Mouse (Mus musculus) neural tube, embryonic 12.5 days (tissue): ENCODE measurements around the gene Npy. TPM values are rescaled to one million over a fixed set of nuclear protein-coding genes. Genes with fewer than 3 reads are reported as not detected.
A peak's percentile ranks its signal among the peaks of the same experiment; 100 is the strongest.

Source experiments
- ATAC-seq: fragments of 200-750 bp; cut with Nextera tagmentation; 2 replicates; pipeline ENCODE4 v1.8.0; 2017; ENCODE audit warnings: low read depth, mild to moderate bottlenecking, moderate TSS enrichment, moderate library complexity; ENCODE audit not compliant: low FRiP score
- H3K27ac ChIP-seq: fragments of 300-500 bp; sonication (generic); 2 replicates; pipeline ENCODE4 v1.5.1; 2016
- H3K27me3 ChIP-seq: fragments of 300-500 bp; sonication (generic); replicated peaks from 2 replicates; pipeline ENCODE4 v1.6.1; 2016; ENCODE audit warnings: mild to moderate bottlenecking
- H3K36me3 ChIP-seq: fragments of 300-500 bp; sonication (generic); 2 replicates; pipeline ENCODE4 v1.6.1; 2016; ENCODE audit warnings: mild to moderate bottlenecking
- H3K4me1 ChIP-seq: fragments of 300-500 bp; sonication (generic); 2 replicates; pipeline ENCODE4 v1.6.1; 2016
- H3K4me2 ChIP-seq: fragments of 300-500 bp; sonication (generic); replicated peaks from 2 replicates; pipeline ENCODE4 v1.6.1; 2016; ENCODE audit warnings: mild to moderate bottlenecking
- H3K4me3 ChIP-seq: fragments of 300-500 bp; sonication (generic); 2 replicates; pipeline ENCODE4 v1.5.1; 2016
- H3K9ac ChIP-seq: fragments of 300-500 bp; sonication (generic); 2 replicates; pipeline ENCODE4 v1.6.1; 2016; ENCODE audit warnings: mild to moderate bottlenecking
- H3K9me3 ChIP-seq: fragments of 300-500 bp; sonication (generic); 2 replicates; pipeline ENCODE4 v1.6.1; 2016; ENCODE audit warnings: mild to moderate bottlenecking
- WGBS: fragments of 180-500 bp; shearing (Covaris S2); methylation state at CpG from one replicate; pipeline ENCODE4 v1.1.7; 2016; 5-methylcytosine and 5-hydroxymethylcytosine counted together
- polyA plus RNA-seq: library from polyadenylated mRNA; unstranded; fragments of >200 nt; fragmentation: Nextera tagmentation; extraction: Ambion mirVana; gene quantifications from 2 replicates; pipeline ENCODE4 v1.2.1, GENCODE M21; 2016

Npy gene
- polyA plus RNA-seq: 211 and 229 TPM in 2 replicates

DNA sequence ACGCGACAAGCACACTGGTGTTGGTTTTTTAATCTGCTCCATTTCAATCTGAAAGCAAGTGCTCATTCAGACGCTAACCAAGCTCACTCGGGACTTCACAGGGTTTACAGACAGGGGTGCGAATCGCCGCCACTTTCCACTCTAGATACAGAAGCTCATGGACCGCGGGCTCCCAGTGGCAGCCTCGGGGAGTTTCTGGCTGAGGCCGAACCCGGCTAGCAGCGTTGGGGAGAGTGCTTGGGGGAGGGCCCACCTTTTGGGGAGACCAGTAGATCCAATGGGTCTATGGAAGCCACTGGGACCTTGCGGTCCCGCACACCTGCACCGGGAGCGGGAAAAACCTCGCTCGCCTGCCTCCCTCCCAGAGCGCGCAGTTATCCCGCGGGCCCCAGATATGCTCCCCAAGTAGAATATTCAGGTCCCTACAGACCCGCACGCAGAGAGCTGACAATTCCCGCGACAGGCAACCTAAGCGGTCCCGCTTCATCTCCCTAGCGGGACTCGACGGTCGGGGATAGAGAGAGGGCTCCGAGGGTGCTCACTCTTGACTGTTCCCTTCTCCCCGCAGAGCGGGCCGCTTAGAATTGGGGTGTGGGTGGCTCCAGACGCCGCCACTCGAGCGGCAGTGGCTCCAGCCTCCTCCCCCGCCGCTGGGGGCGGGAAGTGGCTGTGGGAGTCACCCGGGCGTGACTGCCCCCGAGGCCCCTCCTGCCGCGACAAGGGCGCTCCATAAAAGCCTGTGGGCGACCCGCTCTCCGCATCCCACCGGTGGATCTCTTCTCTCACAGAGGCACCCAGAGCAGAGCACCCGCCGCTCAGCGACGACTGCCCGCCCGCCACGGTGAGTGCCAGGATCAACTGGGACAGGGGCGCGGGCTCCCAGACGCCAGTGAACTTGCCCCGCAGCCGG is at the start of gene Npy:
Npy (plus strand) TSS at position 750 of the 910 bp plus-strand sequence.
- Histone ChIP-seq H3K4me2 (peak within 1 kb of the TSS; percentile 91), H3K9ac (peak within 1 kb of the TSS; percentile 58), H3K4me1 (peaks cover 12% of the 10 kb centered on the region), H3K36me3 (no peaks in the 10 kb centered on the region), H3K27me3 (peaks cover 39% of the 10 kb centered on the region), H3K9me3 (no peaks in the 10 kb centered on the region), H3K27ac (no peak within 1 kb of the TSS), H3K4me3 (peak within 1 kb of the TSS; percentile 44)
- ATAC-seq: peak; percentile 63
- under 1% methylated on average over 66 of the region's 66 CpGs for WGBS

- ATAC-seq: no peak
- Histone ChIP-seq H3K27ac (no peak overlapping the region), H3K9ac (no peak overlapping the region), H3K9me3 (no peaks in the 10 kb centered on the region), H3K27me3 (no peaks in the 10 kb centered on the region), H3K4me3 (no peak overlapping the region), H3K4me1 (peaks cover 19% of the 10 kb centered on the region), H3K36me3 (no peaks in the 10 kb centered on the region), H3K4me2 (no peak overlapping the region)
- WGBS: 57% methylated on average over 8 of the region's 8 CpGs
Observed at GRCm38 (mm10) chr6:49775006-49775405, 47.5 kb upstream of the Npy start.

GRCm38 (mm10) chr6:49778109-49778508 is 44.4 kb upstream of the Npy start:
- no peak overlapping the region for H3K27ac ChIP-seq
- no peaks in the 10 kb centered on the region for H3K36me3 ChIP-seq
- peaks cover 14% of the 10 kb centered on the region for H3K4me1 ChIP-seq
- H3K9ac ChIP-seq: no peak overlapping the region
- no peaks in the 10 kb centered on the region for H3K9me3 ChIP-seq
- H3K4me3 ChIP-seq: no peak overlapping the region
- no peak for ATAC-seq
- WGBS: 70% methylated on average over 13 of the region's 13 CpGs
- H3K4me2 ChIP-seq: no peak overlapping the region
- H3K27me3 ChIP-seq: no peaks in the 10 kb centered on the region

DNA sequence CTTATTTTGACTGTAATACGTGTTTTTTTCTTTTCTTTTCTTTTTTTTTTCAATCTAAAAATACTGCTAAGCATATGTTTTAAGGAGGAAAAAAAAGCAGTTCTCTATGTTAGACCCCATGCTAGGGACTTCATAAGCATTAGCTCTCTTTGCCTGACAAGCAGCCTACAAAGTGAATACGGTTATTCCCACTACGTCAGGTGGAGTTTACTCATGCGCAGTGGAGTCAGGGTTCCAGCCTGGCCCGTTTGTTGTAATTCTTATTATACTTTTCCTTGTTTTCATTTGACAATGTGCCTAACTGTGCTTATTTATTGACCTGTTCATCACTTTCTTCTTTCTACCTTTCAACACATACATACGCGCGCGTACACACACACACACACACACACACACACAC is 43.8 kb upstream of the Npy start:
- WGBS: 84% methylated on average over 9 of the region's 9 CpGs
- no peak for ATAC-seq
- H3K27ac ChIP-seq: no peak overlapping the region

GRCm38 (mm10) chr6:49779606-49780005 is 42.9 kb upstream of the Npy start:
- WGBS: 19% methylated on average over 7 of the region's 7 CpGs
- H3K9me3 ChIP-seq: no peaks in the 10 kb centered on the region
- no peaks in the 10 kb centered on the region for H3K27me3 ChIP-seq
- peak; percentile 58; the same call in 1 of the 2 replicates for ATAC-seq
- no peak overlapping the region for H3K4me3 ChIP-seq
- H3K36me3 ChIP-seq: no peaks in the 10 kb centered on the region
- H3K27ac ChIP-seq: peak overlapping the region; percentile 64; the same call in 1 of the 2 replicates
- peaks cover 8% of the 10 kb centered on the region for H3K4me1 ChIP-seq
- peak overlapping the region; percentile 33 for H3K4me2 ChIP-seq
- no peak overlapping the region for H3K9ac ChIP-seq

More for the DNA sequence above, 43.8 kb upstream of the Npy start:
- no peaks in the 10 kb centered on the region for H3K27me3 ChIP-seq
- no peak overlapping the region for H3K4me3 ChIP-seq
- no peak overlapping the region for H3K9ac ChIP-seq
- no peak overlapping the region for H3K4me2 ChIP-seq
- no peaks in the 10 kb centered on the region for H3K9me3 ChIP-seq
- peaks cover 12% of the 10 kb centered on the region for H3K4me1 ChIP-seq
- H3K36me3 ChIP-seq: no peaks in the 10 kb centered on the region

GRCm38 (mm10) chr6:49780846-49781400 is 41.6 kb upstream of the Npy start:
- H3K36me3 ChIP-seq: no peaks in the 10 kb centered on the region
- H3K27ac ChIP-seq: no peak overlapping the region
- H3K9ac ChIP-seq: no peak overlapping the region
- no peak for ATAC-seq
- no peaks in the 10 kb centered on the region for H3K9me3 ChIP-seq
- no peak overlapping the region for H3K4me3 ChIP-seq
- WGBS: 89% methylated on average over 9 of the region's 9 CpGs
- H3K4me2 ChIP-seq: no peak overlapping the region
- H3K27me3 ChIP-seq: no peaks in the 10 kb centered on the region
- H3K4me1 ChIP-seq: peaks cover 8% of the 10 kb centered on the region

GRCm38 (mm10) chr6:49781852-49782251 is 40.7 kb upstream of the Npy start:
- H3K4me1 ChIP-seq: peaks cover 8% of the 10 kb centered on the region
- no peaks in the 10 kb centered on the region for H3K9me3 ChIP-seq
- no peak for ATAC-seq
- no peaks in the 10 kb centered on the region for H3K36me3 ChIP-seq
- 89% methylated on average over 5 of the region's 5 CpGs for WGBS
- no peak overlapping the region for H3K9ac ChIP-seq
- no peak overlapping the region for H3K4me3 ChIP-seq
- H3K4me2 ChIP-seq: no peak overlapping the region
- no peak overlapping the region for H3K27ac ChIP-seq
- no peaks in the 10 kb centered on the region for H3K27me3 ChIP-seq

DNA sequence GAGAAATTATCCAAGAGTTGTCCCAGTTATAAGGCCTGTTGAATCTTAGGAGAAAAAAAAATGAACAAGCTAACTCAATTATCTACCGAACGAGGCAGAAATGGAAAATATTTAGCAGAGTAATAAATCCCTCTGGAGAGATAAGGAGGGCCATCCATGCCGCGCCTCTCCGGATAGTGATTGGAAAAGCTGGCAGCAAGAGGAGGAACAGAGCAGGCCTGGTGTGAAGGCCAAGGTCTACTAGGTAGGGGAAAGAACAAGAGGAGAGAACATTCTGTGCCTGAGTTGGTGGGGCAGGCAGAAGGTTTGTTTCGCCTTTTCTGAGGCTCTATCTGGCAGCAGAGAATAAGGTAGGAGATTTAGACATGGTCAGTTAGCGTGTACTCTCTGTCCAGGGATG is 39.8 kb upstream of the Npy start:
- H3K36me3 ChIP-seq: no peaks in the 10 kb centered on the region
- no peaks in the 10 kb centered on the region for H3K9me3 ChIP-seq
- H3K27ac ChIP-seq: no peak overlapping the region
- ATAC-seq: no peak
- H3K4me3 ChIP-seq: no peak overlapping the region
- H3K4me1 ChIP-seq: peaks cover 8% of the 10 kb centered on the region
- H3K4me2 ChIP-seq: no peak overlapping the region
- WGBS: 86% methylated on average over 7 of the region's 7 CpGs
- no peaks in the 10 kb centered on the region for H3K27me3 ChIP-seq
- no peak overlapping the region for H3K9ac ChIP-seq

DNA sequence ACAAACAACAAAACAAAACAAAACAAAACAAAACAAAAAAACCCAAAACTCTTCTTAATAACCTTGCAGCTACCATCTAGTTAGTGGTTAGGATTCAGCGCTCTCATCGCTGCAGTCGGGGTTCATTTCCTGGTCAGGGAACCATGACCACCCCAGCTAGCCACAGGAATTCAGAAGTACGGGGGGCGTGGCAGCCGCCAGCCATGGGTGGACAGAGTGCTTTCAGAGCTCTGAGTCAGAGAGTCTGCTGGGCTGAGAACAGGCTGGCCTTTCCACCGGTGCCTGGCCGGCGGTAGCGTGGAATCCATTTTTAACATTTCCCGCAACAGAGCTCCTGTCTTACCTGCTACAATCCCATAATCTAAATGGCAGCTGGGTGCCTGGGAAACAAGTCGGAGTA is 30.0 kb upstream of the Npy start:
- Histone ChIP-seq H3K4me2 (no peak overlapping the region), H3K27ac (no peak overlapping the region), H3K27me3 (no peaks in the 10 kb centered on the region), H3K9me3 (no peaks in the 10 kb centered on the region), H3K36me3 (no peaks in the 10 kb centered on the region), H3K4me3 (no peak overlapping the region), H3K4me1 (no peaks in the 10 kb centered on the region), H3K9ac (no peak overlapping the region)
- ATAC-seq: no peak
- WGBS: 83% methylated on average over 12 of the region's 12 CpGs

- Histone ChIP-seq H3K27me3 (no peaks in the 10 kb centered on the region), H3K27ac (no peak overlapping the region), H3K4me3 (no peak overlapping the region), H3K9ac (no peak overlapping the region), H3K4me2 (no peak overlapping the region), H3K9me3 (no peaks in the 10 kb centered on the region), H3K36me3 (no peaks in the 10 kb centered on the region), H3K4me1 (0 out of 2 replicates have a peak, but pooled peaks cover 3% of the 10 kb centered on the region)
- WGBS: 55% methylated on average over 8 of the region's 8 CpGs
- ATAC-seq: no peak
Observed at GRCm38 (mm10) chr6:49804105-49804504, 18.4 kb upstream of the Npy start.

GRCm38 (mm10) chr6:49808076-49808475 is 14.4 kb upstream of the Npy start:
- ATAC-seq: no peak
- H3K4me1 ChIP-seq: 0 out of 2 replicates have a peak, but pooled peaks cover 3% of the 10 kb centered on the region
- no peaks in the 10 kb centered on the region for H3K9me3 ChIP-seq
- no peak overlapping the region for H3K9ac ChIP-seq
- peak overlapping the region; percentile 49 for H3K4me2 ChIP-seq
- no peak overlapping the region for H3K27ac ChIP-seq
- no peaks in the 10 kb centered on the region for H3K27me3 ChIP-seq
- 24% methylated on average over 13 of the region's 13 CpGs for WGBS
- H3K4me3 ChIP-seq: no peak overlapping the region
- no peaks in the 10 kb centered on the region for H3K36me3 ChIP-seq

DNA sequence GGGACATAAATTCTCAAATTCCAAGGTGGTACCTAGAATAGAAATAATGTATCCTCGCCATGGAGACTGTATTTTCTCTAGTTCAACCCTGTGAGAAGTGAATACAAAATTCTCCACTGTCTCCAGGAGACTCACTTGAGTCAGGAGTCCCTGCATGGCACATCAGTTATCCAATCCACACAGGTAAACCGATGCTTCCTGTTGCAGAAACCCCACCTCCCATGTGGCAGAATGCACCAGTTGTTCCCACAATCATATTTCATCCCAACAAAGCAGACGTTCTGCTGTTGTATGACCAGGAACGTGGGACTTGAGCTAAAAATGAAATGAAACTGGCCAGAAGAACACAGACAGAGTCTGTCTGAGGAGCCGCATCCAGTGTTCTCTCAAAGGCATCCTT is 5.3 kb upstream of the Npy start:
- Histone ChIP-seq H3K36me3 (no peaks in the 10 kb centered on the region), H3K27me3 (peaks cover 17% of the 10 kb centered on the region), H3K4me2 (no peak overlapping the region), H3K9ac (no peak overlapping the region), H3K9me3 (no peaks in the 10 kb centered on the region), H3K27ac (no peak overlapping the region), H3K4me3 (no peak overlapping the region), H3K4me1 (peaks cover 4% of the 10 kb centered on the region)
- 75% methylated on average over 5 of the region's 5 CpGs for WGBS
- no peak for ATAC-seq
